Mouse (Mus musculus): ENCODE measurements around the gene Ttyh1.

Ttyh1 gene

GRCm38 (mm10) chr7:4123732-4124131 is 4.5 kb downstream of the Ttyh1 start:
- peak; percentile 53 for DNase-seq

- peak; percentile 86 for DNase-seq
These were observed 5.1 kb downstream of the Ttyh1 start for GRCm38 (mm10) chr7:4124315-4124759.

GRCm38 (mm10) chr7:4124856-4125255 is 5.6 kb downstream of the Ttyh1 start:
- DNase-seq: no peak

GRCm38 (mm10) chr7:4125306-4125705 is 6.1 kb downstream of the Ttyh1 start:
- no peak for DNase-seq

- no peak for DNase-seq
These were observed 8.0 kb downstream of the Ttyh1 start for GRCm38 (mm10) chr7:4126992-4127785.

GRCm38 (mm10) chr7:4127894-4128293 is 8.7 kb downstream of the Ttyh1 start:
- DNase-seq: no peak

GRCm38 (mm10) chr7:4128860-4129259 is 9.7 kb downstream of the Ttyh1 start:
- no peak for DNase-seq

GRCm38 (mm10) chr7:4130686-4131452 is 11.7 kb downstream of the Ttyh1 start:
- DNase-seq: peak; percentile 87

GRCm38 (mm10) chr7:4131964-4132363 is 12.8 kb downstream of the Ttyh1 start:
- no peak for DNase-seq

GRCm38 (mm10) chr7:4132581-4132980 is 13.4 kb downstream of the Ttyh1 start:
- no peak for DNase-seq

GRCm38 (mm10) chr7:4132998-4133397 is 13.8 kb downstream of the Ttyh1 start:
- no peak for DNase-seq

GRCm38 (mm10) chr7:4134911-4135310 is 15.7 kb downstream of the Ttyh1 start:
- no peak for DNase-seq

- no peak for DNase-seq
These were observed 17.2 kb downstream of the Ttyh1 start for GRCm38 (mm10) chr7:4136404-4136770.

GRCm38 (mm10) chr7:4136771-4137531 is 17.7 kb downstream of the Ttyh1 start, which contains the start of gene Leng8:
Leng8 (plus strand) TSS chr7:4137039.
- peak; percentile 99 for DNase-seq

- no peak for DNase-seq
These were observed 18.5 kb downstream of the Ttyh1 start for GRCm38 (mm10) chr7:4137746-4138145.

GRCm38 (mm10) chr7:4138181-4138580 is 19.0 kb downstream of the Ttyh1 start:
- DNase-seq: no peak

GRCm38 (mm10) chr7:4138671-4139070 is 19.5 kb downstream of the Ttyh1 start:
- DNase-seq: no peak

- DNase-seq: no peak
These were observed 20.2 kb downstream of the Ttyh1 start for GRCm38 (mm10) chr7:4139391-4139790.

GRCm38 (mm10) chr7:4141648-4142325 is 22.6 kb downstream of the Ttyh1 start:
- no peak for DNase-seq

GRCm38 (mm10) chr7:4142796-4143445 is 23.7 kb downstream of the Ttyh1 start:
- no peak for DNase-seq

GRCm38 (mm10) chr7:4143506-4143905 is 24.3 kb downstream of the Ttyh1 start:
- DNase-seq: no peak

GRCm38 (mm10) chr7:4144046-4144445 is 24.8 kb downstream of the Ttyh1 start:
- DNase-seq: no peak
